ENCODE assay signal across 31 mouse cellular contexts in the genomic region with DNA sequence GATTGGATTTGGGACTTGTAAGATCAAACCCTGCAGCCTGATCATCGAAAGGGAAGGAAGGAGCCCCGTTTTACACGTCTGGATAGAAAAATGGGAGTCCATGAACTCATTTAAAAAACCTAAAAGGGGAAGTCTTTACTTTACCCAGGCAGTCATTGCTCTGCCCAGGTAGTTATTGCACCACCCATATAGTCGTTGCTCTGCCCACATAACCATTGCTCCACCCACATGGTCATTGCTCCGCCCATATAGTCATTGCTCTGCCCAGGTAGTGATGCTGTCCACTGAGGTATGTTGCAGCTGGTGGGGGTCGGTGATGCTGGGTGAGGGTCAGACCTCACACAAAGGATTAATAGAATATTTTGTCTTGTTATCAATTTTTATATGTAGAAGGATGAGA.
"Had no signal": no experiment of that assay in that cellular context is flagged by ENCODE, and none has a peak within 500 bp of the region (broad histone marks: within the 10 kb centered on the region; RNA-seq: fewer than 3 reads in every experiment).

No protein-coding gene starts in this region.

- H3K27me3 ChIP-seq: limb, embryonic 12.5 days; limb, embryonic 13.5 days; limb, embryonic 15.5 days; liver, embryonic 13.5 days; liver, embryonic 15.5 days; lung, embryonic 15.5 days; midbrain, embryonic 12.5 days; midbrain, embryonic 15.5 days had no signal

- H3K36me3 ChIP-seq: limb, embryonic 10.5 days; limb, embryonic 12.5 days; limb, embryonic 13.5 days; limb, embryonic 15.5 days; liver, embryonic 12.5 days; liver, embryonic 13.5 days; liver, embryonic 15.5 days; lung, embryonic 15.5 days; midbrain, embryonic 10.5 days; midbrain, embryonic 12.5 days; midbrain, embryonic 13.5 days; midbrain, embryonic 15.5 days had no signal

- H3K9ac ChIP-seq: limb, embryonic 12.5 days; limb, embryonic 13.5 days; limb, embryonic 15.5 days; liver, embryonic 12.5 days; liver, embryonic 13.5 days; liver, embryonic 14.5 days; liver, embryonic 15.5 days; liver, postnatal 0 days; lung, embryonic 14.5 days; lung, embryonic 15.5 days; midbrain, embryonic 12.5 days; midbrain, embryonic 13.5 days; midbrain, embryonic 15.5 days had no signal

- H3K27ac ChIP-seq: limb, embryonic 10.5 days; limb, embryonic 12.5 days; limb, embryonic 13.5 days; limb, embryonic 15.5 days; liver, embryonic 12.5 days; liver, embryonic 13.5 days; liver, embryonic 14.5 days; liver, embryonic 15.5 days; lung, embryonic 15.5 days; macrophage; midbrain, embryonic 10.5 days; midbrain, embryonic 12.5 days; midbrain, embryonic 13.5 days; midbrain, embryonic 15.5 days had no signal

- H3K4me2 ChIP-seq: limb, embryonic 12.5 days; limb, embryonic 13.5 days; limb, embryonic 15.5 days; liver, embryonic 11.5 days; liver, embryonic 12.5 days; liver, embryonic 13.5 days; liver, embryonic 15.5 days; lung, embryonic 14.5 days; lung, embryonic 15.5 days; midbrain, embryonic 11.5 days; midbrain, embryonic 12.5 days; midbrain, embryonic 13.5 days; midbrain, embryonic 15.5 days had no signal

- H3K4me1 ChIP-seq: limb, embryonic 10.5 days; limb, embryonic 12.5 days; limb, embryonic 13.5 days; limb, embryonic 15.5 days; liver, embryonic 12.5 days; liver, embryonic 13.5 days; liver, embryonic 15.5 days; lung, embryonic 15.5 days; midbrain, embryonic 10.5 days; midbrain, embryonic 12.5 days; midbrain, embryonic 13.5 days; midbrain, embryonic 15.5 days had no signal

- ATAC-seq: liver, embryonic 12.5 days; liver, postnatal 0 days; lung, postnatal 0 days; midbrain, embryonic 13.5 days; midbrain, embryonic 15.5 days; midbrain, embryonic 16.5 days had no signal

- H3K4me3 ChIP-seq: limb, embryonic 10.5 days; limb, embryonic 12.5 days; limb, embryonic 13.5 days; limb, embryonic 15.5 days; liver, embryonic 12.5 days; liver, embryonic 13.5 days; liver, embryonic 15.5 days; lung, embryonic 15.5 days; megakaryocyte, embryonic 14.5 days; midbrain, embryonic 10.5 days; midbrain, embryonic 12.5 days; midbrain, embryonic 13.5 days; midbrain, embryonic 15.5 days; myocyte had no signal

- DNase-seq: left cerebral cortex, postnatal 4 days; liver; liver, embryonic 13.5 days; liver, postnatal 0 days; lung, adult 18-20 months; lung, adult 2 months; lung, embryonic 14.5 days; lung, postnatal 10 days; lung, postnatal 14 days; lung, postnatal 36 days; lung, postnatal 4 days; midbrain, embryonic 14.5 days had no signal

- H3K9me3 ChIP-seq: limb, embryonic 10.5 days; limb, embryonic 12.5 days; limb, embryonic 13.5 days; limb, embryonic 15.5 days; liver, embryonic 12.5 days; liver, embryonic 13.5 days; liver, embryonic 15.5 days; lung, embryonic 15.5 days; megakaryocyte, embryonic 14.5 days; midbrain, embryonic 10.5 days; midbrain, embryonic 12.5 days; midbrain, embryonic 13.5 days; midbrain, embryonic 15.5 days had no signal
